In genomic region chr11:5028228-5028627, GRCm38 (mm10) we compare ENCODE assay signal across 23 mouse cellular contexts. TPM values are rescaled to one million over a fixed set of nuclear protein-coding genes. Genes with fewer than 3 reads are reported as not detected.
DNase-seq lines count a peak whose midpoint lies in the region; ATAC-seq and TF ChIP-seq lines count a peak whose summit lies in the region.
"Had no signal": no experiment of that assay in that cellular context is flagged by ENCODE, and none has a peak within 500 bp of the region (broad histone marks: within the 10 kb centered on the region; RNA-seq: fewer than 3 reads in every experiment).

No protein-coding gene starts in this region.

- H3K4me3 ChIP-seq in midbrain, postnatal 0 days (ENCODE audit: low read depth, low read length) = no peak overlapping the region
- H3K4me3 ChIP-seq: forebrain, embryonic 13.5 days; heart, embryonic 13.5 days had no signal

- no peak overlapping the region for H3K27ac ChIP-seq in midbrain, postnatal 0 days (ENCODE audit: low read depth, low read length)
- H3K27ac ChIP-seq: forebrain, embryonic 13.5 days; heart, embryonic 13.5 days; hindbrain, embryonic 14.5 days had no signal

- DNase-seq in frontal cortex, postnatal 36 days (ENCODE audit: low spot score in 2 of 2) = peak; percentile 48 to 82
- DNase-seq in frontal cortex, postnatal 14 days (ENCODE audit: low spot score in 2 of 2) = no peak
- peak; percentile 91 for DNase-seq in brain, adult 2 months (ENCODE audit: low read depth, low spot score)
- peak; percentile 88 for DNase-seq in layer of hippocampus, adult 9-11 months
- DNase-seq in left cerebral cortex, postnatal 36 days (ENCODE audit: low spot score in 2 of 2) = peak; percentile 67 to 69
- DNase-seq in midbrain, postnatal 0 days (ENCODE audit: low spot score) = no peak
- no peak for DNase-seq in adrenal gland, postnatal 14 days
- no peak for DNase-seq in natural killer cell, adult 2 months (ENCODE audit: low spot score in 2 of 2)
- DNase-seq: adrenal gland, postnatal 25 days; cerebellum, adult 18-20 months; kidney, adult 9 months; kidney, postnatal 25 days; lung, adult 18-20 months; thymus, adult 18-20 months had no signal

- no peaks in the 10 kb centered on the region for H3K9me3 ChIP-seq in midbrain, postnatal 0 days (ENCODE audit: low read length)
- H3K9me3 ChIP-seq: forebrain, embryonic 13.5 days; heart, embryonic 13.5 days had no signal

- no peak for ATAC-seq in midbrain, postnatal 0 days (ENCODE audit: low FRiP score)
- ATAC-seq: forebrain, embryonic 13.5 days; midbrain, embryonic 16.5 days had no signal

- H3K36me3 ChIP-seq in midbrain, postnatal 0 days (ENCODE audit: insufficient read depth, low read length) = peaks cover 77% of the 10 kb centered on the region

- no peak overlapping the region for H3K4me2 ChIP-seq in midbrain, postnatal 0 days (ENCODE audit: low read depth, low read length, poor library complexity, severe bottlenecking)
- H3K4me2 ChIP-seq: forebrain, embryonic 13.5 days; heart, embryonic 13.5 days; hindbrain, embryonic 14.5 days; liver, embryonic 11.5 days had no signal

- intact Hi-C loops in left cerebral cortex, postnatal 36 days (cut with DNase I) = no loop called here

- WGBS in midbrain, postnatal 0 days = 95% methylated on average over 7 of the region's 7 CpGs

- no peaks in the 10 kb centered on the region for H3K4me1 ChIP-seq in midbrain, postnatal 0 days (ENCODE audit: insufficient read depth, low read length)
- H3K4me1 ChIP-seq: forebrain, embryonic 13.5 days had no signal

- no peaks in the 10 kb centered on the region for H3K27me3 ChIP-seq in midbrain, postnatal 0 days (ENCODE audit: insufficient read depth, low read length)
- H3K27me3 ChIP-seq: CH12.LX; forebrain, embryonic 13.5 days; heart, embryonic 13.5 days had no signal

- no peak for TF ChIP-seq CTCF in midbrain, postnatal 0 days (IDR thresholded peaks at IDR 0.05)

- H3K9ac ChIP-seq in midbrain, postnatal 0 days (replicated peaks; ENCODE audit: low read length, poor library complexity, severe bottlenecking) = no peak overlapping the region
- H3K9ac ChIP-seq: forebrain, embryonic 13.5 days; heart, embryonic 13.5 days; hindbrain, embryonic 14.5 days had no signal

RNA-seq across cellular contexts. Expression of gene Rasl10a, which starts 29.7 kb away (rescaled TPM):
- 10 to 100 TPM; 72.2 to 77.6 TPM for total RNA-seq in left cerebral cortex, postnatal 36 days (2021)
- 3.1 and 6.2 TPM in 2 replicates for total RNA-seq in midbrain, postnatal 0 days (2014; rRNA removed)
- polyA plus RNA-seq in midbrain, postnatal 0 days (2015; fragmentation: Nextera tagmentation; extraction: Ambion mirVana) = 3.6 and 4.6 TPM in 2 replicates
- 0.30 and 0.34 TPM in 2 replicates for total RNA-seq in adrenal gland, postnatal 14 days (2021)
- total RNA-seq: common myeloid progenitor, adult 5-6 weeks; gastrocnemius, adult 8-10 months; granulocyte monocyte progenitor cell, adult 5-6 weeks had no signal
- polyA plus RNA-seq: forebrain, embryonic 13.5 days had no signal

RNA-seq across cellular contexts. Expression of gene Gas2l1, which starts 36.9 kb away (rescaled TPM):
- total RNA-seq in left cerebral cortex, postnatal 36 days (2021) = 10 to 100 TPM; 82.7 to 98.5 TPM
- total RNA-seq in midbrain, postnatal 0 days (2014; rRNA removed) = 33.8 and 43.8 TPM in 2 replicates
- polyA plus RNA-seq in midbrain, postnatal 0 days (2015; fragmentation: Nextera tagmentation; extraction: Ambion mirVana) = 17.6 and 18.5 TPM in 2 replicates
- 34.5 and 35.0 TPM in 2 replicates for total RNA-seq in adrenal gland, postnatal 14 days (2021)
- total RNA-seq: common myeloid progenitor, adult 5-6 weeks had no signal

RNA-seq across cellular contexts. Expression of gene Ap1b1, which starts 41.6 kb away (rescaled TPM):
- 100 to 1,000 TPM; 145 to 153 TPM for total RNA-seq in left cerebral cortex, postnatal 36 days (2021)
- 122 and 130 TPM in 2 replicates for total RNA-seq in midbrain, postnatal 0 days (2014; rRNA removed)
- 94.8 and 99.5 TPM in 2 replicates for polyA plus RNA-seq in midbrain, postnatal 0 days (2015; fragmentation: Nextera tagmentation; extraction: Ambion mirVana)
- 59.5 and 77.4 TPM in 2 replicates for total RNA-seq in adrenal gland, postnatal 14 days (2021)

Comparison
In these comparisons a context has a peak if more than half of its experiments do, and no peak if none do; other contexts are left out.
1. DNase-seq: peak in frontal cortex, postnatal 36 days (2 of 2), brain, adult 2 months (single experiment), layer of hippocampus, adult 9-11 months (single experiment) and left cerebral cortex, postnatal 36 days (2 of 2); none in frontal cortex, postnatal 14 days (0 of 2), midbrain, postnatal 0 days (single experiment), adrenal gland, postnatal 14 days (single experiment) and natural killer cell, adult 2 months (0 of 2).
2. RNA of gene Rasl10a, which starts 29.7 kb away (total RNA-seq): 72.2 to 77.6 TPM in left cerebral cortex, postnatal 36 days; 3.1 to 6.2 TPM in midbrain, postnatal 0 days and 0.30 to 0.34 TPM in adrenal gland, postnatal 14 days; every median in the first group is over 10 times any median in the second.